Mouse (Mus musculus): ENCODE data around the gene Lif. TPM values are rescaled to one million over a fixed set of nuclear protein-coding genes. Genes with fewer than 3 reads are reported as not detected.

Gene Lif
- total and polyA plus RNA-seq, 2 experiments from 2014 or later: 0.10 to 0.21 TPM

DNA sequence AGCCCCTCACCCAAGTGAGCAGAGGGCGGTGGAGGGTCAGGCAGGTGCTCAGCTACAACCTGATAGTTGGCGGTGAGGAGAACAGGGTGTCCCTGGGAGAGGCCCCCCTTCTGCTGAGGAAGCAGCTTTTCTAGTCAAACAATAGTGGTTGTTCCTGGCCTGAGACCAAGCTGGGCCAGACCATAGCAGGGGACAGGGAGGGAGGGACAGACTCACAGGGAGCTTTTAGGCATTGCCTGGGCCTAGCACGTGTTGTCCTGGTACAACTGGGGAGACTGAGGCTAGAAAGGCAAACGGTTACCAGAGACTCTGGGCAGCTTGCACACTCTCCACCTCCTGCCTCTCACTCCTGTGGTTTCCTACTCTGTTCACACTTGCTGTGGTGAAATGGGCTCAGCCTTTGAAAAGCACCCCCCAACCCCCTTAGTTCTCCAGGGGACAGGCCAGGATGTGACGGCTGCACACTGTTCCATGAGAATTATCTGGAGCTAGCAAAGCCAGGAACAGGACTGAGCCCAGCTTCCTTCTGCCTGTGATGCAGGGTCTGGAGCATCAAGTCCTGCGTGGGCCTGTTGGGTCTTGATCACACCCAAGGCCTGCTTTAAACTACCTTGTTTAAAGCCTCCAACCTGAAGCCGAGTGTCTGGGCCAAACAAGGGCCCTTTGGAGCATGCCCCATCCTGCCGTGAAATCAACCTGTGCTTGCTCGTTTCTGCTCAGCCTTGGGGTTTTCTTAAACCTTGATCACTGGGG is 40.9 kb upstream of the Lif start:
- H3K4me3 ChIP-seq (ENCODE audit: low read length): no peak overlapping the region
- no peaks in the 10 kb centered on the region for H3K9me3 ChIP-seq (ENCODE audit: low read length)
- peaks cover 4% of the 10 kb centered on the region; the same call in 1 of the 2 replicates for H3K4me1 ChIP-seq (ENCODE audit: insufficient read depth, low read length)
- no peak for TF ChIP-seq CTCF (IDR thresholded peaks at IDR 0.05; ENCODE audit: low read depth)
- no peaks in the 10 kb centered on the region for H3K27me3 ChIP-seq (ENCODE audit: insufficient read depth, low read length)
- peaks cover 37% of the 10 kb centered on the region for H3K36me3 ChIP-seq (ENCODE audit: insufficient read depth, low read length)
- H3K27ac ChIP-seq: peak overlapping the region; percentile 38
- WGBS: 68% methylated on average over 9 of the region's 9 CpGs
- peak; percentile 52; the same call in 1 of the 2 replicates for ATAC-seq
- H3K4me2 ChIP-seq (ENCODE audit: low read depth, low read length): no peak overlapping the region
- DNase-seq (ENCODE audit: low spot score): no peak
- no peak overlapping the region for H3K9ac ChIP-seq (replicated peaks; ENCODE audit: low read length)

DNA sequence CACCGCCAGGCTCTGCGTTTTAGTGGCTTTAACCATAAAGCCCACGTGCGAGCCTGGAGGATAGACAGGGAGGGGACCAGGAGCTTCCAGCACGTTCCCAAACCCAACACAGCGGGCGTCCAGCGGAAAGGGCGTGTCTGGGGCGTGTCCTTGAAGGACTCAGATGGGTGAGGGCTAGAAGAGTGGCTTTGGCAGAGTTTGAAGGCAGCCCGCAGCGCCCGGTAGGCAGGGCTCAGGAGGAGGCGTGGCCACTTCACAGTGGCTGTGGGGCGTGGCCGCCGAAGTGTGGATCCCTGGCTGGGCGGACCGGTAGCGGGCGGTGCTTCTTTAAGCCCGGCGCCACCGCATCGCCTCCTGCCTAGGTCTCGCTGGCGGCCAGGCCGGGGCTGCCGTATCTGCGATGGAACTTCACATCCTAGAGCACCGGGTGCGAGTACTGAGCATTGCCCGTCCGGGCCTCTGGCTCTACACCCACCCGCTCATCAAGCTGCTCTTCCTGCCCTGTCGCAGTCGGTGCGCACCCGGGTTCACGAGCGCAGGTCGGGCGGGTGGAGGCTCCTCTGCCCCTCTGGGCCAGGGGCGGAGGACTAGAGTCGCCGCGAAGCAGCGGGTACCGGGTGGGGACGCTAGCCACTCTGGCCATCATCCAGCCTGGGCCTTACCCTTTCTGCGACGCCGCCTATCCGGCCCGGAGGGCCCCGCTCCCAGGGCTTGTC is 39.3 kb upstream of the Lif start, which contains the start of gene Castor1:
Gene Castor1, plus strand, starts transcription at position 312 of the 716 bp plus-strand sequence.
- peak; percentile 74 for DNase-seq (ENCODE audit: low spot score)
- 1% methylated on average over 53 of the region's 56 CpGs for WGBS
- H3K9ac ChIP-seq (replicated peaks; ENCODE audit: low read length): peak within 1 kb of the TSS; percentile 29; the same call in 1 of the 2 replicates
- H3K4me3 ChIP-seq (ENCODE audit: low read length): peak within 1 kb of the TSS; percentile 32
- H3K9me3 ChIP-seq (ENCODE audit: low read length): no peaks in the 10 kb centered on the region
- no peaks in the 10 kb centered on the region for H3K27me3 ChIP-seq (ENCODE audit: insufficient read depth, low read length)
- no peak for TF ChIP-seq CTCF (IDR thresholded peaks at IDR 0.05; ENCODE audit: low read depth)
- peaks cover 4% of the 10 kb centered on the region; the same call in 1 of the 2 replicates for H3K4me1 ChIP-seq (ENCODE audit: insufficient read depth, low read length)
- H3K36me3 ChIP-seq (ENCODE audit: insufficient read depth, low read length): peaks cover 25% of the 10 kb centered on the region
- peak within 1 kb of the TSS; percentile 38 for H3K27ac ChIP-seq
- ATAC-seq: peak; percentile 48
- H3K4me2 ChIP-seq (ENCODE audit: low read depth, low read length): peak within 1 kb of the TSS; percentile 66

- DNase-seq (ENCODE audit: low spot score) (no peak), ATAC-seq (no peak)
- 4% methylated on average over 6 of the region's 6 CpGs for WGBS
- H3K27me3 ChIP-seq (ENCODE audit: insufficient read depth, low read length): no peaks in the 10 kb centered on the region
- no peak for TF ChIP-seq CTCF (IDR thresholded peaks at IDR 0.05; ENCODE audit: low read depth)
- H3K4me1 ChIP-seq (ENCODE audit: insufficient read depth, low read length): peaks cover 4% of the 10 kb centered on the region; the same call in 1 of the 2 replicates
- H3K36me3 ChIP-seq (ENCODE audit: insufficient read depth, low read length): peaks cover 22% of the 10 kb centered on the region
- peak overlapping the region; percentile 66 for H3K4me2 ChIP-seq (ENCODE audit: low read depth, low read length)
- H3K4me3 ChIP-seq (ENCODE audit: low read length): peak overlapping the region; percentile 32
- H3K9me3 ChIP-seq (ENCODE audit: low read length): no peaks in the 10 kb centered on the region
- peak overlapping the region; percentile 29; the same call in 1 of the 2 replicates for H3K9ac ChIP-seq (replicated peaks; ENCODE audit: low read length)
- H3K27ac ChIP-seq: peak overlapping the region; percentile 37; the same call in 1 of the 2 replicates
Measured at GRCm38 (mm10) chr11:4218637-4219036, 38.7 kb upstream of the Lif start.

GRCm38 (mm10) chr11:4219317-4219751 is 38.0 kb upstream of the Lif start:
- peaks cover 4% of the 10 kb centered on the region; the same call in 1 of the 2 replicates for H3K4me1 ChIP-seq (ENCODE audit: insufficient read depth, low read length)
- H3K4me3 ChIP-seq (ENCODE audit: low read length): no peak overlapping the region
- no peak overlapping the region for H3K4me2 ChIP-seq (ENCODE audit: low read depth, low read length)
- peak; percentile 84 for TF ChIP-seq CTCF (IDR thresholded peaks at IDR 0.05; ENCODE audit: low read depth)
- H3K9ac ChIP-seq (replicated peaks; ENCODE audit: low read length): no peak overlapping the region
- no peaks in the 10 kb centered on the region for H3K9me3 ChIP-seq (ENCODE audit: low read length)
- DNase-seq (ENCODE audit: low spot score) (peak; percentile 83), ATAC-seq (no peak)
- no peaks in the 10 kb centered on the region for H3K27me3 ChIP-seq (ENCODE audit: insufficient read depth, low read length)
- H3K27ac ChIP-seq: peak overlapping the region; percentile 26; the same call in 1 of the 2 replicates
- 12% methylated on average over 2 of the region's 2 CpGs for WGBS
- peaks cover 15% of the 10 kb centered on the region for H3K36me3 ChIP-seq (ENCODE audit: insufficient read depth, low read length)

GRCm38 (mm10) chr11:4219908-4220307 is 37.4 kb upstream of the Lif start:
- Histone ChIP-seq H3K27me3 (ENCODE audit: insufficient read depth, low read length) (no peaks in the 10 kb centered on the region), H3K4me1 (ENCODE audit: insufficient read depth, low read length) (peaks cover 4% of the 10 kb centered on the region; the same call in 1 of the 2 replicates), H3K9me3 (ENCODE audit: low read length) (no peaks in the 10 kb centered on the region), H3K4me3 (ENCODE audit: low read length) (no peak overlapping the region), H3K4me2 (ENCODE audit: low read depth, low read length) (no peak overlapping the region), H3K27ac (no peak overlapping the region), H3K9ac (replicated peaks; ENCODE audit: low read length) (no peak overlapping the region), H3K36me3 (ENCODE audit: insufficient read depth, low read length) (peaks cover 9% of the 10 kb centered on the region; the same call in 1 of the 2 replicates)
- DNase-seq (ENCODE audit: low spot score) (no peak), ATAC-seq (no peak)
- no peak for TF ChIP-seq CTCF (IDR thresholded peaks at IDR 0.05; ENCODE audit: low read depth)
- WGBS: 65% methylated on average over 9 of the region's 9 CpGs

DNA sequence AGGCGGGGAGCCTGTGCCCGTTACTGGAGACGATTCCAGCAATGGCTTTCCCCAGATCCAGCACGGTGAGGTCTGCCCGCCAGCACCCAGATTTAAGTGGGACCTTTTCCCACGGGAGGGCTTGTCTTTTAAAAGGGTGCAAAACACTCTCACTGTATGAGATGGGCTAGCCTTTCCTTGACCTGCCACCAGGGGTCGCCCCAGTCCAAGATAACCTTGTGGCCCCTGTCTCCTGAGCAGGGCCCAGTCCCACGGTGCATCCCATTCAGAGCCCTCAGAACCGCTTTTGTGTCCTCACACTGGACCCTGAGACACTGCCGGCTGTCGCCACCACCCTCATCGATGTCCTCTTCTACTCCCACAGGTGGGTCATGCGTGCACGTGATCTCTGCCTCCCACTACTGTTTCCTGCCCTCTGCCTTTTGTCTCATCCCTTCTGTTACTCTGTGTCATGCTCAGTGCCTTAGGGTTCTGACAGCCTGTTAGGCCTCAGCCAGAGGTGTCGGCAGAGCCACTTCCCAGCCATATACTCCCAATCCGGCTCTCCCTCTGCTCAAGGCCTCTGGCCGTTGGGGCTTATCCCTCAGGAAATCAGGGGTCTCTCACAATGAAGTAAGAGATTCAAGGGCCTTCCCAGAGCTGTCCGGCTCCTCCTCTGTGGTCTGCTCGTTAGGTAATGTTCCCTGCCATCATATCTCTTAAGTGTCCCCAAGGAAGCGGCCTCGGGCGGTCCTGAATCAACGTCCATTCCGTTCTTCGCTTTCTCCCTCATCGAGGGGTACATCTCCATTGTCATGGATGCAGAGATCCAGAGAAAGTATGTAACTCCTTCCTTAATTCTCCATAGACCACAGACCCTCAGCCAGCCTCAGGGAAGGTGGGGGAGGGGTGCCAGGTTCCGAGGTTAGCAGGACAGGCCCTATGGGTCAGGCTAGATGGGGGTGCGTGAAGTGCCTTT is 36.6 kb upstream of the Lif start:
- H3K9me3 ChIP-seq (ENCODE audit: low read length): no peaks in the 10 kb centered on the region
- DNase-seq (ENCODE audit: low spot score) (peak; percentile 55), ATAC-seq (no peak)
- H3K4me2 ChIP-seq (ENCODE audit: low read depth, low read length): no peak overlapping the region
- peaks cover 4% of the 10 kb centered on the region; the same call in 1 of the 2 replicates for H3K4me1 ChIP-seq (ENCODE audit: insufficient read depth, low read length)
- no peak overlapping the region for H3K9ac ChIP-seq (replicated peaks; ENCODE audit: low read length)
- no peaks in the 10 kb centered on the region for H3K27me3 ChIP-seq (ENCODE audit: insufficient read depth, low read length)
- no peak overlapping the region for H3K4me3 ChIP-seq (ENCODE audit: low read length)
- no peak overlapping the region for H3K27ac ChIP-seq
- WGBS: 51% methylated on average over 28 of the region's 28 CpGs
- TF ChIP-seq CTCF (IDR thresholded peaks at IDR 0.05; ENCODE audit: low read depth): peak; percentile 85
- H3K36me3 ChIP-seq (ENCODE audit: insufficient read depth, low read length): peaks cover under 1% of the 10 kb centered on the region; the same call in 1 of the 2 replicates

Measured in hindbrain, postnatal 0 days (tissue).